Mouse (Mus musculus) gastrocnemius, postnatal 4 days (tissue): ENCODE measurements around the gene Mmp28. TPM values are rescaled to one million over a fixed set of nuclear protein-coding genes. Genes with fewer than 3 reads are reported as not detected.

Experiments used
- DNase-seq, 2 experiments: peaks; one replicate each; pipeline ENCODE4 v3.0.0; 2021 to 2022; ENCODE audit warnings: low spot score in 2 of 2, mixed read lengths in 2 of 2
- total RNA-seq, 2 experiments: library from RNA; stranded (reverse); gene quantifications; 2 replicates each; pipeline ENCODE4 v1.2.3; 2021

The Mmp28 gene
- total RNA-seq, 2 experiments from 2014 or later, result 4.7 to 5.4 TPM

GRCm38 (mm10) chr11:83409087-83409754 lies 53.6 kb downstream of the Mmp28 start, which contains the start of gene Rasl10b:
Gene Rasl10b (plus strand): TSS chr11:83409137.
- peak in 1 of 2 experiments; percentile 25 for DNase-seq

- DNase-seq, result no peak
Measured at GRCm38 (mm10) chr11:83408242-83408641, 54.6 kb downstream of the Mmp28 start.

DNA sequence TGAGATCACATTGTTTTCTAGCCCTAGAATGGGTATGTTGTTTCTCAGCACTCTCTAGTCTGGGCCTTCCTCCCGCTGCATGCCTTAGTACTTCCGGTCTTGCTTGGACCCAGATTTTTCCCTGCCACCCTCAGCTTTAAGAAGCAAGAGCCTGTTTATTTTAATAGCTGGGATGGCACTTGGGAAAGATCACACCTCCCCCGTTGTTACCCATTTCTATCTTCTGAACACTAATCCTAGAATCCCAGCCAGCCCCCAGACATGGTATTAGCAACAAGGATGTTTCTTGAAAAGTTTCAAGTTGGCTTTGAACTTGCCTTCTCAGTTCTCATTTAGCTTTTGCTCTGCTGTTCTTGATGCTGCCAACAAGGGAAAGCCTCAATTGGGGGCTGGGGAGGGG lies 56.5 kb downstream of the Mmp28 start:
- no peak for DNase-seq

DNA sequence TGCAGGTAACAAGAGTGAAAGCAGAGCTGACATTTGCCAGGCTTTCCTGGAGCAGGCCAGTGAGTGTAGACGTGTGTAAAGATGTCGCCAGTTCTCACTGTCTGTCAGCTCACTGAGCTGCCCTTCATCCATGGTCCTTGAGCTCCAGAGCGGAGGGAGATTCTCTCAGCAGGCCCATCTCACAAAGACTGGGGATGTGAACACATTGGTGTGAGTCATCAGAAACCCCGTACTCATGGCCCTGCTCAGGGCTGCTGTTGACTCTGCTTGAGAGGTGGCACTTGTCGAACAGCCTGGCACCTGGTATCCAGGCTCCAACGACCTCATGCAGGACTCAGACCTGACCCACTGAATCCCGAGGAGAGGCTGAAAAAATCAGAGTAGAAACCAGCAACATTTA lies 59.1 kb downstream of the Mmp28 start:
- no peak for DNase-seq

DNA sequence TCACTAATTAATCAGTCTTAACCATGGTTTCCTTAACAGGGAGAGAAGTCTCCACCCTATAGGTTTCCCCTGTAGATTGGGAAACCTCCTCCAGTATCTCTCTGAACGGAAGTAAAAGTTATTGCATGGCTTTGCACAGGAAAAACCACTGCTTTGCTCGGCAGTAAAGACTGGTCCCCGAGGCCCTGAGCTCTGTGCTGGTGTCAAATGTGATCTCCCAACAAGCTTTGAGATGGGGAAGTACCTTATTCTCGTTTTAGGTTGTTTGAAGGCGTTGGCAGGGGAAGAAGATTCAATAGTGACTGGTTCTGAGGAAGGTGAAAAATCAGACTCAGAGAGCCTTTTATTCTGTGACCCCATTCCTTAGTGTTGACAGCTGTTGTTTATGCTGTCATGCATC lies 64.1 kb downstream of the Mmp28 start:
- DNase-seq, result no peak

GRCm38 (mm10) chr11:83397626-83398025 lies 65.2 kb downstream of the Mmp28 start:
- DNase-seq, result no peak

GRCm38 (mm10) chr11:83394802-83395439 lies 68.0 kb downstream of the Mmp28 start:
- DNase-seq, result no peak

DNA sequence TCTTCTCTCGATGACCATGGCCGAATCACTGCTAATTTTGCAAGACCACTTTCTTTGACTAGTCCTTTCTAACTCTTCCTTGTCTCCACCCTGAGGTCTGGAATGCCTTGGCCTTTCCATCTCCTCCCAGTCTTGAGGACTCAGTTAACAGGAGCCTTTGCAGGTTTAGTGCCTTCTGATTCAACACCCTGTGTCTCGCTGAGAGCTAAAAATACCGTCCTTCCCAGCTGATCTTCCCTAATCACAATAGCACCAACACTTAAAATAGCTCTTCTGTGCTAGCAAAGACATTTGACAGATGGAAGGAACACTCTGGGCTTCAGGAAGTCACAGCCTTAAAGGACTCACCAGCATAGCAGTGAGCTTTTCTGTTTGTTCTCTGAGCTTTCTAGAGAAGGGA lies 69.8 kb downstream of the Mmp28 start:
- no peak for DNase-seq

Other genes with a start within 250 kb of the Mmp28 start
- under 1 TPM; 0.07 to 0.26 TPM for gene Slfn14, start 176.3 kb downstream of the Mmp28 start, total RNA-seq
- 10 to 100 TPM; 64.8 to 69.7 TPM for gene Ap2b1, start 164.0 kb downstream of the Mmp28 start, total RNA-seq
- 10 to 100 TPM; 13.7 to 14.2 TPM for gene Pex12, start 160.5 kb downstream of the Mmp28 start, total RNA-seq
- gene Rasl10b, start 53.9 kb downstream of the Mmp28 start, total RNA-seq, result 1 to 10 TPM; 1.8 to 2.6 TPM
- gene Gas2l2, start 33.6 kb downstream of the Mmp28 start, total RNA-seq, result under 1 TPM; 0.15 to 0.34 TPM
- not detected for gene 1700020L24Rik, start 25.4 kb downstream of the Mmp28 start, total RNA-seq
- 10 to 100 TPM; 34.6 to 40.1 TPM for gene Taf15, start 10.0 kb upstream of the Mmp28 start, total RNA-seq
- gene Heatr9, start 59.1 kb upstream of the Mmp28 start, total RNA-seq, result not detected
- gene Ccl5, start 67.4 kb upstream of the Mmp28 start, total RNA-seq, result not detected
- gene Ccl9, start 115.6 kb upstream of the Mmp28 start, total RNA-seq, result 1 to 10 TPM; 4.0 to 4.9 TPM
- gene Ccl6, start 130.0 kb upstream of the Mmp28 start, total RNA-seq, result 1 to 10 TPM; 2.9 to 3.7 TPM
- not detected for gene Rpl9-ps1, start 182.6 kb upstream of the Mmp28 start, total RNA-seq
- not detected for gene Ccl3, start 186.3 kb upstream of the Mmp28 start, total RNA-seq
- under 1 TPM in 1 of 2 experiments, not detected in 1; 0.44 TPM for gene Ccl4, start 199.5 kb upstream of the Mmp28 start, total RNA-seq
- gene Wfdc17, start 240.9 kb upstream of the Mmp28 start, total RNA-seq, result under 1 TPM; 0.75 to 0.78 TPM
- gene Wfdc18, start 245.9 kb upstream of the Mmp28 start, total RNA-seq, result not detected